Mouse (Mus musculus) ES-E14 (cell line): ENCODE measurements at regions not wholly inside any gene's neighbourhood (a gene's known extent, or its start where the extent isn't known, plus 50 kb on each side); places are given as distances from the start of the nearest gene placed in this dataset.

Experiments used
- CHD2 ChIP-seq: IDR thresholded peaks from 2 replicates; pipeline ENCODE4 v1.6.1; 2014; ENCODE audit warnings: mild to moderate bottlenecking, low read depth, low read length, inconsistent platforms
- HCFC1 ChIP-seq: IDR thresholded peaks from 2 replicates; pipeline ENCODE4 v1.6.1; 2012; ENCODE audit warnings: low read length, inconsistent platforms, borderline replicate concordance; ENCODE audit not compliant: insufficient read depth
- ZC3H11A ChIP-seq: IDR thresholded peaks from 2 replicates; pipeline ENCODE4 v1.6.1; 2012; ENCODE audit warnings: low read depth, mild to moderate bottlenecking, inconsistent platforms, low read length, borderline replicate concordance
- ZNF384 ChIP-seq: IDR thresholded peaks from 2 replicates; pipeline ENCODE4 v1.6.1; 2012; ENCODE audit warnings: low read depth, low read length, inconsistent platforms

GRCm38 (mm10) chr10:117549854-117550605 is 79.3 kb upstream of the Cpm start:
- no peak for TF ChIP-seq CHD2
- no peak for TF ChIP-seq ZNF384
- TF ChIP-seq HCFC1: no peak
- no peak for TF ChIP-seq ZC3H11A
